ENCODE assay signal across 14 mouse cellular contexts in genomic region chr17:32268096-32268495, GRCm38 (mm10).
"Had no signal": no experiment of that assay in that cellular context is flagged by ENCODE, and none has a peak within 500 bp of the region (broad histone marks: within the 10 kb centered on the region; RNA-seq: fewer than 3 reads in every experiment).

No protein-coding gene starts in this region.

- DNase-seq: kidney, adult 11 months; kidney, adult 9 months; kidney, postnatal 10 days; kidney, postnatal 4 days; lung, adult 18-20 months; midbrain, embryonic 14.5 days; right cerebral cortex, postnatal 4 days; spleen, adult 18-20 months; thymus, postnatal 36 days had no signal

- H3K4me2 ChIP-seq: limb, embryonic 15.5 days; neural tube, embryonic 13.5 days; stomach, embryonic 15.5 days had no signal

- H3K27me3 ChIP-seq: limb, embryonic 15.5 days; neural tube, embryonic 13.5 days; stomach, embryonic 15.5 days had no signal

- H3K27ac ChIP-seq: left cerebral cortex, adult 2 months; limb, embryonic 15.5 days; liver, embryonic 14.5 days; neural tube, embryonic 13.5 days; stomach, embryonic 15.5 days had no signal

- H3K4me3 ChIP-seq: left cerebral cortex, adult 2 months; limb, embryonic 15.5 days; neural tube, embryonic 13.5 days; stomach, embryonic 15.5 days had no signal

- H3K36me3 ChIP-seq: limb, embryonic 15.5 days; neural tube, embryonic 13.5 days; stomach, embryonic 15.5 days had no signal

- H3K9ac ChIP-seq: limb, embryonic 15.5 days; liver, embryonic 14.5 days; neural tube, embryonic 13.5 days; stomach, embryonic 15.5 days had no signal

- H3K9me3 ChIP-seq: limb, embryonic 15.5 days; neural tube, embryonic 13.5 days; stomach, embryonic 15.5 days had no signal

- H3K4me1 ChIP-seq: stomach, embryonic 15.5 days had no signal
